Mouse (Mus musculus): ENCODE measurements around the gene Vsig8.

DNA sequence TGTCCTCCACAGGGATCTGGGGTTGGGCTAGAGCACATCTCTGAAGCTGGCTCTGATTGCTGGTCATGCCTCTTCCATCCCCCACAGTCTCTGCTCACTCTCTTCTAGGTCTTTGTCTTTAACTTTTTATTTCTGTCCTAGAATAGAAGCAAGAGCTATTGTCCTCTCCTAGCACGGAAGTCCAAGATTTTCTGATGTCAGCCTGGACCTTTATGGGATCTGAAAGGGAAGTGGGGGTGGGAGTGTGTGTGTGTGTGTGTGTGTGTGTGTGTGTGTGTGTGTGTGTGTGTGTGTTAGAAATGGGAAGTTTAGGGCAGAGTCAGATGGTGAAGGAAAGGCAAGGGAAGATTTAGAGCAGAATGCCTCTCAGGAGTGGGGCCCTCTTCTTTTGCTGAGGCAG is 3.1 kb upstream of the Vsig8 start:
- TF ChIP-seq CTCF (IDR thresholded peaks at IDR 0.05; ENCODE audit: control insufficient read depth, insufficient read depth, low read length) (no peak), POLR2A (IDR thresholded peaks at IDR 0.05; ENCODE audit: borderline replicate concordance, control insufficient read depth, low read depth, low read length) (no peak)

Data from bone marrow, adult 2 months (tissue).